Mouse (Mus musculus) heart, embryonic 11.5 days (tissue): ENCODE results near the gene Plcb1. TPM values are rescaled to one million over a fixed set of nuclear protein-coding genes. Genes with fewer than 3 reads are reported as not detected.

Source experiments
- ATAC-seq: fragments of 200-750 bp; cut with Nextera tagmentation; replicated peaks from 2 replicates; pipeline ENCODE4 v1.8.0; 2017; ENCODE audit warnings: moderate library complexity; ENCODE audit not compliant: insufficient number of reproducible peaks, low FRiP score, low TSS enrichment
- H3K27ac ChIP-seq: fragments of 300-500 bp; sonication (generic); 2 replicates; pipeline ENCODE4 v1.5.1; 2014; ENCODE audit warnings: mild to moderate bottlenecking, low read depth, low read length
- H3K27me3 ChIP-seq: fragments of 300-500 bp; sonication (generic); 2 replicates; pipeline ENCODE4 v1.6.1; 2014; ENCODE audit warnings: mild to moderate bottlenecking, low read length, mixed read lengths; ENCODE audit not compliant: control insufficient read depth, insufficient read depth
- H3K36me3 ChIP-seq: fragments of 300-500 bp; sonication (generic); 2 replicates; pipeline ENCODE4 v1.6.1; 2014; ENCODE audit warnings: mild to moderate bottlenecking, low read length, moderate library complexity, mixed read lengths; ENCODE audit not compliant: control insufficient read depth, insufficient read depth
- H3K4me1 ChIP-seq: fragments of 300-500 bp; sonication (generic); 2 replicates; pipeline ENCODE4 v1.6.1; 2014; ENCODE audit warnings: low read length; ENCODE audit not compliant: control insufficient read depth, insufficient read depth
- H3K4me2 ChIP-seq: fragments of 300-500 bp; sonication (generic); 2 replicates; pipeline ENCODE4 v1.6.1; 2014; ENCODE audit warnings: mild to moderate bottlenecking, moderate library complexity
- H3K4me3 ChIP-seq: fragments of 300-500 bp; sonication (generic); 2 replicates; pipeline ENCODE4 v1.5.1; 2014; ENCODE audit warnings: low read depth, low read length
- H3K9ac ChIP-seq: fragments of 300-500 bp; sonication (generic); 2 replicates; pipeline ENCODE4 v1.6.1; 2014; ENCODE audit warnings: mild to moderate bottlenecking, low read depth, low read length, moderate library complexity
- H3K9me3 ChIP-seq: fragments of 300-500 bp; sonication (generic); replicated peaks from 2 replicates; pipeline ENCODE4 v1.6.1; 2016; ENCODE audit warnings: low read length; ENCODE audit not compliant: control insufficient read depth
- WGBS: fragments of 180-500 bp; shearing (Covaris S2); extraction: QIAGEN DNeasy Blood & Tissue Kit; methylation state at CpG from one replicate; pipeline ENCODE4 v1.1.7; 2014; ENCODE audit not compliant: insufficient replicate concordance; 5-methylcytosine and 5-hydroxymethylcytosine counted together
- polyA plus RNA-seq: library from polyadenylated mRNA; unstranded; fragments of >200 nt; fragmentation: Nextera tagmentation; extraction: Ambion mirVana; gene quantifications from 2 replicates; pipeline ENCODE4 v1.2.1, GENCODE M21; 2014

The Plcb1 gene
- polyA plus RNA-seq, 1 experiment from 2014 or later, result 7.2 TPM

DNA sequence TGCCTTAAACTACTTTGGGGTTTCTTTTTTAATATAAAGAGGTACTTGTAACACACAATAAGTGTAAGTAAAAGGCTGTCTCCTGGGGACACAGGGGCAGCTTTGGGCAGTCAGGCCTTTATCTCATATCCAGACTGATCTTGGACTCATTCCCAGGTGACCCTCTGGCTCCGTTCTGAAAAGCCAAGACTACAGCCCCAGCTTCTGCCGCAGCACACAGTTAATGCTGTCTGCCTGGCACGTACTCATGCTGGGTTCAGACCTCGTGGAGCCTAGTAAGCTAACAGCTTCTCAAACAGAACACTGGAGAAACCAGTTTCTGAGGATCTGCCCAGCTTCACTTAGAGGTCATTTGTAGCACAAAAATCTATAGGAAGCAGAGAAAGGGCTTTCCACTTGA, 682.0 kb downstream of the Plcb1 start:
- no peak overlapping the region for H3K4me2 ChIP-seq
- H3K36me3 ChIP-seq, result no peaks in the 10 kb centered on the region
- no peak overlapping the region for H3K4me3 ChIP-seq
- ATAC-seq, result no peak
- H3K9me3 ChIP-seq, result no peaks in the 10 kb centered on the region
- 48% methylated on average over 4 of the region's 4 CpGs for WGBS
- no peaks in the 10 kb centered on the region for H3K27me3 ChIP-seq
- H3K4me1 ChIP-seq, result 0 out of 2 replicates have a peak, but pooled peaks cover 3% of the 10 kb centered on the region
- no peak overlapping the region for H3K9ac ChIP-seq
- H3K27ac ChIP-seq, result no peak overlapping the region

DNA sequence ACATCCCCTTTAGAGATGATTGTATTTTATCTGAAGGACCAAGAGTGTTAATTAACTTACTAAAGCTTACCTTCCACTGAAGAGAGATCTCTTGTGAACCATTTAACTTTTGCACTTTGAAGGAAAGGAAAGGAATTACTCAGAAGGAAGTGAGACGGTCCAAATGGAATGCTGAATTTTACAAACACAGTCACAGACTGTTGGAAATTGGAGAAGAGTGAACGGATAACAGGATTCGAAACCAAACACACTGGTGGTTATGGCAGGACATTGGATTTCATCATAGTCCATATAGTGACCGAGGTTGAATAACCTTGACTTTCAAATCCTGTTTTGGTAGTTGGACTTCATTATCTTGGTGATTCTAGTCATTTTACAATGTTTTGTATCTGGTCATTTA, 688.2 kb downstream of the Plcb1 start:
- Histone ChIP-seq H3K9ac (no peak overlapping the region), H3K4me1 (no peaks in the 10 kb centered on the region), H3K36me3 (no peaks in the 10 kb centered on the region), H3K9me3 (no peaks in the 10 kb centered on the region), H3K4me2 (no peak overlapping the region), H3K27me3 (no peaks in the 10 kb centered on the region), H3K27ac (no peak overlapping the region), H3K4me3 (no peak overlapping the region)
- WGBS, result 66% methylated on average over 4 of the region's 4 CpGs
- ATAC-seq, result no peak

DNA sequence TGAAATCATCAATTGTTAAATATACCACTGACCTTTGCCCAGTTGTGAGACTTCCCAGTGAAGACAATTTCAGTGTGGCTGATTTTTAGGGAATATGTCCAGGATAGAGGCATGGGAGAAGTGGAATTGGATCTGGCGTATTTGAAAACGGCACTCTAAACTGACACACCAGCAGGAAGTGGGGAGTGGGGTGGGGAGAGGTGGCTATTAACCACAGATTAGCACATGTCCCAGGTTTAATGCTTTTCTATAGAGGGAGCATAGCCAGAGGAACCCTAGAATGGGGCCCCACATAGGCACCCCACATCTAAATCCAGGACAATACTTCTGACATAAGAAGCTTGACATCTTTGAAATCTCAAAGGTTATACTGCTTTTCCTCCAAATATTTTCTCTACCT, 699.4 kb downstream of the Plcb1 start:
- Histone ChIP-seq H3K9me3 (no peaks in the 10 kb centered on the region), H3K27me3 (no peaks in the 10 kb centered on the region), H3K9ac (no peak overlapping the region), H3K4me3 (no peak overlapping the region), H3K27ac (no peak overlapping the region), H3K4me1 (no peaks in the 10 kb centered on the region; the same call in 1 of the 2 replicates), H3K36me3 (no peaks in the 10 kb centered on the region), H3K4me2 (no peak overlapping the region)
- no peak for ATAC-seq
- WGBS, result 69% methylated on average over 2 of the region's 2 CpGs

DNA sequence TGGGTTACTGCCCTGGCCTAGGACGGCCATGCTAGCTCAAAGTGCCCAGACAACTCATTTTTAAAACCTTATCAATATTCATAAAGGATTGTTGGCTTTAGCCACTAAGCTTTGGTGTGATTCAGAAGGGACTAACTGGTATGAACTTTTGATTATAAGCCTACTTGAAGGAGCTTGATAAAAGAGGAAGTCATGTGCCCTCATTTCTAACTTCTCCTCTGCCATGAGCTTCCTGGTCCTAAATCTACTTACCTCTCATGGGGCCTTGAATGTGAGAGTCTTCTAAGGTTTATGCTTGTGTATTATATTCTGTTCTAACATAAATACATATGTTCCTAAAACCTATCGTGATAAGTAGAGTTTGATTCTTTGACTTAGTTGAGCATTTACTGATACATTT, 702.4 kb downstream of the Plcb1 start:
- no peak overlapping the region for H3K9ac ChIP-seq
- H3K36me3 ChIP-seq, result no peaks in the 10 kb centered on the region
- H3K4me2 ChIP-seq, result no peak overlapping the region
- 88% methylated on average over 2 of the region's 2 CpGs for WGBS
- no peaks in the 10 kb centered on the region for H3K27me3 ChIP-seq
- no peaks in the 10 kb centered on the region for H3K9me3 ChIP-seq
- no peaks in the 10 kb centered on the region; the same call in 1 of the 2 replicates for H3K4me1 ChIP-seq
- H3K27ac ChIP-seq, result no peak overlapping the region
- ATAC-seq, result no peak
- H3K4me3 ChIP-seq, result no peak overlapping the region

DNA sequence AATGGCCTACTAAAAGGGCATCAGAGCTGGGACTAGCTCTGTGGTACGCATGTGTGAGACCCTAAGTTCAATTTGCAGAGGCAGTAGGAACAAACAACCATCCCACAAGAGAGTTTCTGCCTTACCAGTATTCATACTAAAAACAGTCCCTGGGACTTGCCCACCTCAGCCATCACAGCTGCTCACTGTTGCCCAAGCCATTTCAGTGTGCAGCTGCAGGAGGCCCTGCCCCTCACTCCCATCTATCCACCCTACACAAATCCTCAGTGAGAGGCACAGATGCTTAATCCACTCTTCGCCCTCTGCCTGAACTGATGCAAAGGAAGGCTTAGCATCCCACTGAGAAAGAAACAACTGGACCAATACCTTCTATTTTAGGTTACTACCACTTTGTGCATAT, 703.3 kb downstream of the Plcb1 start:
- no peaks in the 10 kb centered on the region for H3K27me3 ChIP-seq
- no peaks in the 10 kb centered on the region for H3K36me3 ChIP-seq
- no peak overlapping the region for H3K4me3 ChIP-seq
- no peak for ATAC-seq
- no peak overlapping the region for H3K27ac ChIP-seq
- no peaks in the 10 kb centered on the region for H3K9me3 ChIP-seq
- no peak overlapping the region for H3K4me2 ChIP-seq
- 83% methylated on average over 2 of the region's 2 CpGs for WGBS
- H3K9ac ChIP-seq, result no peak overlapping the region
- H3K4me1 ChIP-seq, result no peaks in the 10 kb centered on the region; the same call in 1 of the 2 replicates

DNA sequence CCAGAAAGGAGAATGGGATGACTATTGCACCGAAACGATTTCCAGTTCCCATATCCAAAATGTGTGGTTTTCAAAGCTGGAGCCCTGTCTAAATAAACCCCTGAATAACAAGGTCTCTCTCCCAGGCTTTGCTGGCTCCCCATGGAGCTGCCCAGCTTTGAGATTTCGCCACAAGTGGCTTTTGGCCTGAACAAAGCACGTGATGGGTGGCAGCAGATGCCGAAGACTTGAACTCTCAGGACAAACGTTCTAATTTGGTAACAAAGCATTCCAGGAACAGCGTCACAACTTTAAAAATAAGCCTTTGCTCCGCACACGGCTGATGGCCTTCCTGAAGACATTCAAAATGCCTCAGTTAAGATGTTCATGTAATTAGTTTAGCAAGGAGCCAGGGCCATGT, 706.9 kb downstream of the Plcb1 start:
- Histone ChIP-seq H3K36me3 (no peaks in the 10 kb centered on the region), H3K9ac (no peak overlapping the region), H3K27ac (no peak overlapping the region), H3K9me3 (no peaks in the 10 kb centered on the region), H3K4me1 (no peaks in the 10 kb centered on the region), H3K4me3 (no peak overlapping the region), H3K4me2 (no peak overlapping the region), H3K27me3 (no peaks in the 10 kb centered on the region)
- no peak for ATAC-seq
- 61% methylated on average over 9 of the region's 9 CpGs for WGBS

DNA sequence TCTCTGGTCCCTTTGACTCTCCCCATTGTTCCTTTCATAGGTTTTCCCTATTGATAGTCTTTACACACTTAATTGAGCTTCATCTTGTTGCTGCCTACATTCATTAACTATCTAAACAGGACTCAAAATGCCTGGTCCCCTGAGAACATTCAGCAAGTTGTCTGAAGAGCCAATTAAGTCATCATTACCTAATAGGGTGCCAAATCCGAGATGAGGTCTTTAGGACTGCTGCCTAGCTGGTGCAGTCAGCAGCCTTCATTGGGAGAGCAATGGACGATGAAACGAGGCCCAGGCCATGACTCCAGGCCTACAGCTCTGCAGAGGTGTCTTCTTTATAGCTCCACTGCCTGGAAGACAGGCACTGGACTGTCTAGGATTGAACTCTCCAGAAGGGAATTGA, 710.7 kb downstream of the Plcb1 start:
- WGBS, result 72% methylated on average over 3 of the region's 3 CpGs

DNA sequence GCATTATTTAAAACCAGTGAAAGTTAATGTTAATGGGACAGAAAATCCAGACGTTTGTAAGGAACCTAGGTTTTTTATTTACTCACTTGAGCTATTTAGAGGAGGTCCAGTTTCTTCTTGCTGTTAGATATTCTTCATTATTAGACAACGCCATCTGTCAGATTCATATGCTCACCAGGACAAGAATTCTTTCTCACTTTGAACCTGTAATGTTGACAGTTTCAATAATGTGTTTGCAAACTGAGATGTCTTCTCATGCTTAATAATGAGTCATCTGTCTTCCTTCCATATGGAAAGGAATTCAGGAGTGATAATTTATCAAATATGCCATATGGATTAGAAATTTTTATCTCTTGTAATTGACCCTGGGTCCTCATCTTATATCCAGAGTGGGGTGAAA, 711.4 kb downstream of the Plcb1 start:
- WGBS, result 75% methylated on average over 2 of the region's 2 CpGs
- Histone ChIP-seq H3K4me1 (no peaks in the 10 kb centered on the region), H3K27ac (no peak overlapping the region), H3K4me2 (no peak overlapping the region), H3K9me3 (no peaks in the 10 kb centered on the region), H3K9ac (no peak overlapping the region), H3K27me3 (no peaks in the 10 kb centered on the region), H3K4me3 (no peak overlapping the region), H3K36me3 (no peaks in the 10 kb centered on the region)
- no peak for ATAC-seq

More for the DNA sequence above, 710.7 kb downstream of the Plcb1 start:
- H3K4me1 ChIP-seq, result no peaks in the 10 kb centered on the region
- no peak overlapping the region for H3K9ac ChIP-seq
- H3K27me3 ChIP-seq, result no peaks in the 10 kb centered on the region
- no peak overlapping the region for H3K27ac ChIP-seq
- no peak overlapping the region for H3K4me2 ChIP-seq
- ATAC-seq, result no peak
- H3K9me3 ChIP-seq, result no peaks in the 10 kb centered on the region
- H3K36me3 ChIP-seq, result no peaks in the 10 kb centered on the region
- H3K4me3 ChIP-seq, result no peak overlapping the region

DNA sequence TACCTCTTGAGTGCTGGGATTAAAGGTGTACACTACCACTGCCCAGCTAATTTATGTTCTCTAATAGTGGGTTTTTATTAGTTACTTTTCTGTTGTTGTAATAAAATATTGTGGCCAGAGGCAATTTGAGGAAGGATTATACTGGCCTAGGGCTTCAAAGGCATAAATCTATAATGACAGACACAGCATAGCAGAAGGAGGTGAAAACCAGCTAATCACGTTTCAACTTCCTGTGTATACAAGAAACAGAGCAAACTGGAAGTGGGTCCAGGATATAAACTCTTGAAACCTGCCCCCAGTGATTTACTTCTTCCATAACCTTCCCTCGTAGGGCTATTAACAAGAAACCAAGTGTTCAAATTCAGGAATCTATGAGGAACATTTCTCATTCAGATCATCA, 715.0 kb downstream of the Plcb1 start:
- H3K36me3 ChIP-seq, result no peaks in the 10 kb centered on the region
- no peaks in the 10 kb centered on the region for H3K27me3 ChIP-seq
- H3K27ac ChIP-seq, result no peak overlapping the region
- H3K4me2 ChIP-seq, result no peak overlapping the region
- H3K4me1 ChIP-seq, result no peaks in the 10 kb centered on the region
- no peaks in the 10 kb centered on the region for H3K9me3 ChIP-seq
- no peak overlapping the region for H3K4me3 ChIP-seq
- no peak overlapping the region for H3K9ac ChIP-seq
- WGBS, result 55% methylated on average over 2 of the region's 2 CpGs
- no peak for ATAC-seq
